Mouse (Mus musculus) midbrain, embryonic 10.5 days (tissue): ENCODE measurements around the gene Tubb1. TPM values are rescaled to one million over a fixed set of nuclear protein-coding genes. Genes with fewer than 3 reads are reported as not detected.
A peak's percentile ranks its signal among the peaks of the same experiment; 100 is the strongest.

Source experiments
- DNase-seq: peaks from one replicate; pipeline ENCODE4 v3.0.0-alpha.2; 2017; ENCODE audit warnings: low spot score
- H3K27ac ChIP-seq: fragments of 300-500 bp; sonication (generic); replicated peaks from 2 replicates; pipeline ENCODE4 v1.5.1; 2016; ENCODE audit warnings: mild to moderate bottlenecking
- H3K27me3 ChIP-seq: fragments of 300-500 bp; sonication (generic); 2 replicates; pipeline ENCODE4 v1.6.1; 2016; ENCODE audit warnings: low read depth, mild to moderate bottlenecking; ENCODE audit not compliant: poor library complexity, severe bottlenecking
- H3K36me3 ChIP-seq: fragments of 300-500 bp; sonication (generic); 2 replicates; pipeline ENCODE4 v1.6.1; 2016; ENCODE audit warnings: mild to moderate bottlenecking, moderate library complexity
- H3K4me1 ChIP-seq: fragments of 300-500 bp; sonication (generic); 2 replicates; pipeline ENCODE4 v1.6.1; 2016
- H3K4me3 ChIP-seq: fragments of 300-500 bp; sonication (generic); 2 replicates; pipeline ENCODE4 v1.5.1; 2016; ENCODE audit warnings: mild to moderate bottlenecking, moderate library complexity
- H3K9me3 ChIP-seq: fragments of 300-500 bp; sonication (generic); replicated peaks from 2 replicates; pipeline ENCODE4 v1.6.1; 2016; ENCODE audit warnings: mild to moderate bottlenecking
- WGBS: fragments of 180-500 bp; shearing (Covaris S2); methylation state at CpG from one replicate; pipeline ENCODE4 v1.1.7; 2016; 5-methylcytosine and 5-hydroxymethylcytosine counted together
- polyA plus RNA-seq: library from polyadenylated mRNA; unstranded; fragments of >200 nt; fragmentation: Nextera tagmentation; extraction: Ambion mirVana; gene quantifications from 2 replicates; pipeline ENCODE4 v1.2.1, GENCODE M21; 2016

Tubb1 gene
- polyA plus RNA-seq, 1 experiment from 2014 or later, result 6.1 TPM

DNA sequence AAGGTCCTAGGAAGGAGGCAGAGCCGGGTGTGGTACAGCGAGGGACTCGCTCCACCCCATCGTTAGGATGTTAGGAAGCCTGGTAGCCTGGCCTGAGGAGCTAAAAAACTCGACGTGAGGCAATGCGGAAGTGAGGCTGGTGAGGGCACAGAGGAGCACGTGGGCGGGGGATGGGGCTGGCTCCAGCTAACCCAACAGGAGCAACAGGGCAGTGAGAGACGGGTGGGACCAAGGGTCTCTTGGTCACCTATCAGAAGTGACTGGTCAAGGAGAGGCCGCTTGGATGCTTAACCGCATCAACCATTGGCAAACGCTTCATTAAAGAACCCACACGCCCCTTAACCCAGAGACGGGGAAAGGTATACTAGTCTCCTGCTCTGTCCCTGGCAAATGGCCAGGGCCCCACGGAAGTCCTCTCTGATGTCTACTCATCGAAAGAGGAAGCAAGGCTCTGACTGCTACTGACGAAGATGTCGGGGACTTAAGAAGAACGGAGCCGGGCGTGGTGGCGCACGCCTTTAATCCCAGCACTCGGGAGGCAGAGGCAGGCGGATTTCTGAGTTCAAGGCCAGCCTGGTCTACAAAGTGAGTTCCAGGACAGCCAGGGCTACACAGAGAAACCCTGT, 14.3 kb upstream of the Tubb1 start:
- no peaks in the 10 kb centered on the region for H3K9me3 ChIP-seq
- 90% methylated on average over 26 of the region's 26 CpGs for WGBS
- H3K4me3 ChIP-seq, result no peak overlapping the region
- H3K27ac ChIP-seq, result no peak overlapping the region
- no peak for DNase-seq
- peaks cover 52% of the 10 kb centered on the region for H3K36me3 ChIP-seq
- peaks cover 38% of the 10 kb centered on the region for H3K4me1 ChIP-seq
- no peaks in the 10 kb centered on the region for H3K27me3 ChIP-seq

- WGBS, result 96% methylated on average over 7 of the region's 7 CpGs
- peaks cover 45% of the 10 kb centered on the region for H3K36me3 ChIP-seq
- DNase-seq, result no peak
- no peaks in the 10 kb centered on the region for H3K9me3 ChIP-seq
- H3K27me3 ChIP-seq, result no peaks in the 10 kb centered on the region
- no peak overlapping the region for H3K27ac ChIP-seq
- peak overlapping the region; percentile 59; the same call in 1 of the 2 replicates for H3K4me3 ChIP-seq
- H3K4me1 ChIP-seq, result peaks cover 38% of the 10 kb centered on the region
These were observed 13.4 kb upstream of the Tubb1 start for GRCm38 (mm10) chr2:174436916-174437696.

DNA sequence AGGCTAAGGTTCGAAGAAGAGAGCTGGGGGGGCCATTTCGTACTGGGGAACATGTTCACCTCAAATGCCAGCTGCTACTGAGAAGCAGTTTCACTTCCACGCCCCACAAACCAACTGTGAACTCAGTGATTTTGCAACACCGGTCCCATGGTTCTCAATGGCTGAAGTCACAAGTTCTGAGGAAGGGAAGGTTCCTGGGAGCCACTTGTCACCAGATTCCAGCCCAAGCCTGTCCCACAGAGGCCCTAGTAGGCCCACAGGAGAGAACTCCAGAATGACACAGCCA, 12.9 kb upstream of the Tubb1 start:
- Histone ChIP-seq H3K9me3 (no peaks in the 10 kb centered on the region), H3K4me3 (peak overlapping the region; percentile 59; the same call in 1 of the 2 replicates), H3K27me3 (no peaks in the 10 kb centered on the region), H3K36me3 (peaks cover 41% of the 10 kb centered on the region), H3K4me1 (peaks cover 42% of the 10 kb centered on the region), H3K27ac (peak overlapping the region; percentile 85)
- WGBS, result 94% methylated on average over 4 of the region's 4 CpGs
- DNase-seq, result no peak

- WGBS, result 69% methylated on average over 11 of the region's 11 CpGs
- Histone ChIP-seq H3K27ac (peak overlapping the region; percentile 85), H3K4me1 (peaks cover 46% of the 10 kb centered on the region), H3K27me3 (no peaks in the 10 kb centered on the region), H3K36me3 (peaks cover 37% of the 10 kb centered on the region), H3K4me3 (peak overlapping the region; percentile 59), H3K9me3 (no peaks in the 10 kb centered on the region)
- no peak for DNase-seq
These were observed 12.3 kb upstream of the Tubb1 start for GRCm38 (mm10) chr2:174438181-174438580.

DNA sequence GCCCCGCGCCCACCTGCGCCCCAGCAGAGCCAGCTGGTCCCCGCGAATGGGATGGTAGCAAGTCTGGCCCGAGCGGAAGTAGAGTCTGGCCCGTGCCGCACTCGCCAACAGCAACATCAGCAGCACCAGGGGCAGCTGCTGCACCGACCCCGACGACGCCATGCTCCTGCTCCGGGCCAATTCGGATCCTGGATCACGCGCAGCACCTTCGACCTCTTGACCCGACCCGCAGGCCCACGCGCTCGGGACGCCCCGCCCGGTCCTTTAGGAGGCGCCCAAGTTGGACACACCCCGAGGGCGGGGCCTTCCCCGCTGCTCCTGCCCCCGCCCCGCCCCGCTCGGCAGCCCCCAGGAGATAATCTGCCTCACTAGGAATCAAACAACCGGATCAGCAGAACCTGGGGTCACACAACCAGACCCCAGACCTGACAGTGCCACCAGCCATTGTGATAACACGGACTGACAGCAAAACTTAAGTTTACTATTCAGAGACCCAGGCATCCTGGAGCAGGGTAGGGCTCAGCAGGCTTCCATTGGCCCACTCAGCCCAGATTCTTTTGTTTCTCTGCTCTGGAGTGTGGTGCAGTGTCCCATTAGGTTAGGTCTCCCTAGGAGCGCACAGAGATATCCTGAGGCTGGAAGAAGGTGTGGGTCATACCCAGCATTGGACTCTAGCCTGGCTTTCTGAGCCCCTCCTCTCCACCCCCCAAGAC, 11.6 kb upstream of the Tubb1 start, which contains the start of gene Ctsz:
Gene Ctsz (minus strand): TSS at position 303 of the 713 bp plus-strand sequence.
- peaks cover 29% of the 10 kb centered on the region for H3K36me3 ChIP-seq
- peak; percentile 77 for DNase-seq
- WGBS, result under 1% methylated on average over 38 of the region's 38 CpGs
- peaks cover 44% of the 10 kb centered on the region for H3K4me1 ChIP-seq
- peak within 1 kb of the TSS; percentile 59 for H3K4me3 ChIP-seq
- H3K27ac ChIP-seq, result peak within 1 kb of the TSS; percentile 85
- H3K27me3 ChIP-seq, result no peaks in the 10 kb centered on the region
- H3K9me3 ChIP-seq, result no peaks in the 10 kb centered on the region

- Histone ChIP-seq H3K9me3 (no peaks in the 10 kb centered on the region), H3K4me1 (peaks cover 44% of the 10 kb centered on the region), H3K27me3 (no peaks in the 10 kb centered on the region), H3K4me3 (peak overlapping the region; percentile 59), H3K36me3 (peaks cover 24% of the 10 kb centered on the region), H3K27ac (peak overlapping the region; percentile 85)
- no peak for DNase-seq
- WGBS, result 35% methylated on average over 5 of the region's 5 CpGs
These were observed 11.1 kb upstream of the Tubb1 start for GRCm38 (mm10) chr2:174439450-174439838.

GRCm38 (mm10) chr2:174439961-174440360, 10.5 kb upstream of the Tubb1 start:
- Histone ChIP-seq H3K4me1 (peaks cover 44% of the 10 kb centered on the region), H3K27me3 (no peaks in the 10 kb centered on the region), H3K4me3 (no peak overlapping the region), H3K36me3 (peaks cover 19% of the 10 kb centered on the region), H3K27ac (no peak overlapping the region), H3K9me3 (no peaks in the 10 kb centered on the region)
- 82% methylated on average over 9 of the region's 9 CpGs for WGBS
- no peak for DNase-seq

DNA sequence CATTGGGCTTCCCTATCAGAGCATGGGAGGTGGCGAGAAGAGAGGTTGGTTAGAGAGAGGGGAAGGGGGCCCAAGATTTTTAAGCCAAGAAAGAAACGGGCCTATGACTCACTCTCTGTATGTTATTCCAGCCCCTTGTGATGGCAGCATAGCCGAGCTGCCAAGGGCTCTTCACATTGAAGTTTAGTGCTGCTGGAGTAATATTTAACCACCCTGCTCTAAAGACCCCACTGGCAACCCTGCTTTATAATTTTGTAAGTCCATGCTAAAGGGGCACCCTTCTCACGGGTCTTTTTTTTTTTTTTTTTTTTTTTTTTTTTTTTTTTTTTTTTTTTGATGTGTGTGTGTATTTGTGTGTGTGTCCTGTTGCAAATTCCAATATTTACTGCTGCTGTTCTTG, 8.6 kb upstream of the Tubb1 start:
- Histone ChIP-seq H3K4me1 (peaks cover 56% of the 10 kb centered on the region), H3K4me3 (no peak overlapping the region), H3K36me3 (peaks cover 2% of the 10 kb centered on the region), H3K27ac (no peak overlapping the region), H3K9me3 (no peaks in the 10 kb centered on the region), H3K27me3 (0 out of 2 replicates have a peak, but pooled peaks cover 4% of the 10 kb centered on the region)
- no peak for DNase-seq
- 86% methylated on average over 4 of the region's 4 CpGs for whole genome bisulfite sequencing

- Histone ChIP-seq H3K27ac (no peak overlapping the region), H3K4me3 (no peak overlapping the region), H3K27me3 (0 out of 2 replicates have a peak, but pooled peaks cover 4% of the 10 kb centered on the region), H3K36me3 (no peaks in the 10 kb centered on the region), H3K4me1 (peaks cover 56% of the 10 kb centered on the region), H3K9me3 (no peaks in the 10 kb centered on the region)
- no peak for DNase-seq
- 82% methylated on average over 9 of the region's 9 CpGs for WGBS
These were observed 8.0 kb upstream of the Tubb1 start for GRCm38 (mm10) chr2:174442460-174442859.

DNA sequence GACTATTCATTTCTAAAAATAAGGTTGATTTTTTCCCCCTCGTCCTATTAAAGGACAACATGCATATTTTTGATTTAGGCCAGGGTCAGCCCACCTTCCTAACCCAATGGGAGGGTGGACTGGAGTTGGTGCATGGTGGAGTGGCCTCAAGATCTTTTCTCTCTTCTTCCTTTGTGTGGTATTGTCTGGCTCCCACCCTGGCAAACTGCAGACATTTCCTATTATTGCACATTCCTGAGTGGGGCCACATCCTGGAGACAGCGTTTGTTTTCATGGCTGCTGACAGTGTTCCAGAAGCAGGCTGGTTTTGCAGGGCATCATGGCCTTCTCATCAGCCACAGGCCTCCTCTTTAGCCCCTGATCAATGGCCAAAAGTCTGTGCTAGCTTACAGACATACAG, 7.4 kb upstream of the Tubb1 start:
- 0 out of 2 replicates have a peak, but pooled peaks cover 4% of the 10 kb centered on the region for H3K27me3 ChIP-seq
- H3K36me3 ChIP-seq, result no peaks in the 10 kb centered on the region
- no peak overlapping the region for H3K27ac ChIP-seq
- no peak overlapping the region for H3K4me3 ChIP-seq
- DNase-seq, result no peak
- H3K4me1 ChIP-seq, result peaks cover 54% of the 10 kb centered on the region
- no peaks in the 10 kb centered on the region for H3K9me3 ChIP-seq
- WGBS, result 67% methylated on average over 2 of the region's 2 CpGs

- DNase-seq, result no peak
- H3K36me3 ChIP-seq, result no peaks in the 10 kb centered on the region
- H3K4me1 ChIP-seq, result peaks cover 41% of the 10 kb centered on the region
- no peak overlapping the region for H3K27ac ChIP-seq
- H3K27me3 ChIP-seq, result 0 out of 2 replicates have a peak, but pooled peaks cover 4% of the 10 kb centered on the region
- H3K9me3 ChIP-seq, result no peaks in the 10 kb centered on the region
- WGBS, result 91% methylated on average over 7 of the region's 7 CpGs
- no peak overlapping the region for H3K4me3 ChIP-seq
These were observed 6.1 kb upstream of the Tubb1 start for GRCm38 (mm10) chr2:174444359-174444758.

DNA sequence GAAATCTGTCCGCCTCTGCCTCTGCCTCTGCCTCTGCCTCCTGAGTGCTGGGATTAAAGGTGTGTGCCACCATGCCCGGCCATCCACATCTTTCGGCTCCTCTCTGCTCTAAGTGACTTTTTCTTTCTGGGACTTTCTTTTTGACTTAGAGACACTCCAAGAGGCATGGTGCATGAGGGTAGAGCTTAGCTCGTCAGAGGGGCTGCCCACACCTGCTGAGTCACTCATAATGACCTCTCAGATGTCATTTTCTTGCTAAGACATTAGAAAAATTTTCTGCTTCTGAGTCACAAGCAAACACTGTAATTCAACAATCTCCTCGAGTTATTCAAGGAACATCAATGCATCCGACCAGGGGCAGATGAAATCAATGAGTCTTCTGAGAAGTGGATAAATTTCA, 5.5 kb upstream of the Tubb1 start:
- H3K36me3 ChIP-seq, result no peaks in the 10 kb centered on the region
- WGBS, result 87% methylated on average over 6 of the region's 6 CpGs
- 0 out of 2 replicates have a peak, but pooled peaks cover 4% of the 10 kb centered on the region for H3K27me3 ChIP-seq
- no peak overlapping the region for H3K27ac ChIP-seq
- H3K9me3 ChIP-seq, result no peaks in the 10 kb centered on the region
- peaks cover 34% of the 10 kb centered on the region for H3K4me1 ChIP-seq
- H3K4me3 ChIP-seq, result no peak overlapping the region
- DNase-seq, result no peak
